Mouse (Mus musculus) lung, postnatal 0 days (tissue): Measurements from ENCODE around the gene Kank1. TPM values are rescaled to one million over a fixed set of nuclear protein-coding genes. Genes with fewer than 3 reads are reported as not detected.
A peak's percentile ranks its signal among the peaks of the same experiment; 100 is the strongest.

ENCODE experiments used
- ATAC-seq: fragments of 200-750 bp; cut with Nextera tagmentation; 2 replicates; pipeline ENCODE4 v1.8.0; 2017; ENCODE audit warnings: moderate library complexity
- DNase-seq: peaks from one replicate; pipeline ENCODE4 v3.0.0-alpha.2; 2016; ENCODE audit warnings: low spot score
- H3K27ac ChIP-seq: fragments of 300-500 bp; sonication (generic); 2 replicates; pipeline ENCODE4 v1.5.1; 2014; ENCODE audit warnings: antibody characterized with exemption, mild to moderate bottlenecking, low read length, mixed read lengths
- H3K27me3 ChIP-seq: fragments of 300-500 bp; sonication (generic); replicated peaks from 2 replicates; pipeline ENCODE4 v1.6.1; 2014; ENCODE audit warnings: low read length, mixed read lengths; ENCODE audit not compliant: insufficient read depth
- H3K36me3 ChIP-seq: fragments of 300-500 bp; sonication (generic); 2 replicates; pipeline ENCODE4 v1.6.1; 2014; ENCODE audit warnings: low read length, mixed read lengths; ENCODE audit not compliant: insufficient read depth
- H3K4me1 ChIP-seq: fragments of 300-500 bp; sonication (generic); 2 replicates; pipeline ENCODE4 v1.6.1; 2014; ENCODE audit warnings: antibody characterized with exemption, low read depth, low read length, mixed read lengths; ENCODE audit not compliant: insufficient read depth
- H3K4me2 ChIP-seq: fragments of 300-500 bp; sonication (generic); replicated peaks from 2 replicates; pipeline ENCODE4 v1.6.1; 2014; ENCODE audit warnings: low read depth, mild to moderate bottlenecking, low read length, moderate library complexity, mixed read lengths
- H3K4me3 ChIP-seq: fragments of 300-500 bp; sonication (generic); 2 replicates; pipeline ENCODE4 v1.5.1; 2014; ENCODE audit warnings: low read depth, low read length
- H3K9ac ChIP-seq: fragments of 300-500 bp; sonication (generic); replicated peaks from 2 replicates; pipeline ENCODE4 v1.6.1; 2014; ENCODE audit warnings: low read depth, mild to moderate bottlenecking
- H3K9me3 ChIP-seq: fragments of 300-500 bp; sonication (generic); 2 replicates; pipeline ENCODE4 v1.6.1; 2016; ENCODE audit warnings: low read length, mixed read lengths
- CTCF ChIP-seq: IDR thresholded peaks from 2 replicates; pipeline ENCODE4 v1.5.1; 2016; ENCODE audit warnings: antibody characterized with exemption, mild to moderate bottlenecking
- EP300 ChIP-seq: IDR thresholded peaks from 2 replicates; pipeline ENCODE4 v1.6.1; 2016; ENCODE audit warnings: antibody characterized with exemption, mild to moderate bottlenecking, control low read depth
- WGBS: fragments of 180-500 bp; shearing (Covaris S2); extraction: QIAGEN DNeasy Blood & Tissue Kit; methylation state at CpG from one replicate; pipeline ENCODE4 v1.1.7; 2014; 5-methylcytosine and 5-hydroxymethylcytosine counted together
- polyA plus RNA-seq: library from polyadenylated mRNA; unstranded; fragments of >200 nt; fragmentation: Nextera tagmentation; extraction: Ambion mirVana; gene quantifications from 2 replicates; pipeline ENCODE4 v1.2.1, GENCODE M21; 2015

Gene Kank1
- polyA plus RNA-seq, 1 experiment from 2014 or later: 6.9 TPM

GRCm38 (mm10) chr19:25283665-25284064 lies 46.9 kb downstream of the Kank1 start:
- Histone ChIP-seq H3K4me2 (no peak overlapping the region), H3K27ac (no peak overlapping the region), H3K9ac (no peak overlapping the region), H3K4me3 (no peak overlapping the region), H3K9me3 (no peaks in the 10 kb centered on the region), H3K4me1 (no peaks in the 10 kb centered on the region), H3K36me3 (no peaks in the 10 kb centered on the region), H3K27me3 (no peaks in the 10 kb centered on the region)
- DNase-seq (no peak), ATAC-seq (no peak)
- TF ChIP-seq CTCF: no peak
- no peak for TF ChIP-seq EP300
- 87% methylated on average over 2 of the region's 2 CpGs for WGBS

- no peaks in the 10 kb centered on the region for H3K36me3 ChIP-seq
- H3K4me1 ChIP-seq: no peaks in the 10 kb centered on the region
- H3K9me3 ChIP-seq: no peaks in the 10 kb centered on the region
- DNase-seq (no peak), ATAC-seq (no peak)
- no peak for TF ChIP-seq CTCF
- TF ChIP-seq EP300: no peak
- H3K27ac ChIP-seq: no peak overlapping the region
- no peaks in the 10 kb centered on the region for H3K27me3 ChIP-seq
- H3K4me2 ChIP-seq: no peak overlapping the region
- no peak overlapping the region for H3K4me3 ChIP-seq
- no peak overlapping the region for H3K9ac ChIP-seq
- 25% methylated on average over 5 of the region's 5 CpGs for WGBS
Measured at GRCm38 (mm10) chr19:25285756-25286538, 49.2 kb downstream of the Kank1 start.

- H3K4me2 ChIP-seq: no peak overlapping the region
- DNase-seq: no peak
- H3K9me3 ChIP-seq: no peaks in the 10 kb centered on the region
- H3K9ac ChIP-seq: no peak overlapping the region
- no peak overlapping the region for H3K27ac ChIP-seq
- no peak overlapping the region for H3K4me3 ChIP-seq
- TF ChIP-seq EP300 (no peak), CTCF (no peak)
- H3K36me3 ChIP-seq: no peaks in the 10 kb centered on the region
- no peak for ATAC-seq
- H3K4me1 ChIP-seq: no peaks in the 10 kb centered on the region
- 52% methylated on average over 5 of the region's 5 CpGs for WGBS
- no peaks in the 10 kb centered on the region for H3K27me3 ChIP-seq
Measured at GRCm38 (mm10) chr19:25290991-25291520, 54.3 kb downstream of the Kank1 start.

GRCm38 (mm10) chr19:25295207-25295606 lies 58.4 kb downstream of the Kank1 start:
- no peak overlapping the region for H3K4me3 ChIP-seq
- ATAC-seq: no peak
- H3K27ac ChIP-seq: no peak overlapping the region
- no peak for DNase-seq
- H3K27me3 ChIP-seq: no peaks in the 10 kb centered on the region
- no peak for TF ChIP-seq EP300
- no peak for TF ChIP-seq CTCF
- H3K9ac ChIP-seq: no peak overlapping the region
- H3K4me2 ChIP-seq: no peak overlapping the region
- H3K36me3 ChIP-seq: no peaks in the 10 kb centered on the region
- no peaks in the 10 kb centered on the region for H3K4me1 ChIP-seq
- H3K9me3 ChIP-seq: no peaks in the 10 kb centered on the region
- WGBS: 37% methylated on average over 4 of the region's 4 CpGs

GRCm38 (mm10) chr19:25297269-25297668 lies 60.5 kb downstream of the Kank1 start:
- DNase-seq: peak; percentile 14
- H3K9me3 ChIP-seq: no peaks in the 10 kb centered on the region
- TF ChIP-seq EP300 (no peak), CTCF (no peak)
- H3K36me3 ChIP-seq: no peaks in the 10 kb centered on the region
- H3K9ac ChIP-seq: no peak overlapping the region
- WGBS: 53% methylated on average over 5 of the region's 5 CpGs
- peak; percentile 19; the same call in 1 of the 2 replicates for ATAC-seq
- H3K4me2 ChIP-seq: no peak overlapping the region
- H3K27ac ChIP-seq: no peak overlapping the region
- no peaks in the 10 kb centered on the region for H3K27me3 ChIP-seq
- no peak overlapping the region for H3K4me3 ChIP-seq
- no peaks in the 10 kb centered on the region for H3K4me1 ChIP-seq

- Histone ChIP-seq H3K4me3 (no peak overlapping the region), H3K27ac (no peak overlapping the region), H3K9me3 (no peaks in the 10 kb centered on the region), H3K9ac (no peak overlapping the region), H3K27me3 (no peaks in the 10 kb centered on the region), H3K4me2 (no peak overlapping the region), H3K4me1 (no peaks in the 10 kb centered on the region), H3K36me3 (no peaks in the 10 kb centered on the region)
- WGBS: 73% methylated on average over 14 of the region's 14 CpGs
- TF ChIP-seq EP300 (no peak), CTCF (no peak)
- ATAC-seq (no peak), DNase-seq (no peak)
Measured at GRCm38 (mm10) chr19:25299852-25300670, 63.3 kb downstream of the Kank1 start.
